Mouse (Mus musculus) stomach, embryonic 14.5 days (tissue): ENCODE results near the gene Pmm1. TPM values are rescaled to one million over a fixed set of nuclear protein-coding genes. Genes with fewer than 3 reads are reported as not detected.

Experiments used
- ATAC-seq: fragments of 200-750 bp; cut with Nextera tagmentation; 2 replicates; pipeline ENCODE4 v1.8.0; 2017; ENCODE audit warnings: low read depth, moderate TSS enrichment; ENCODE audit not compliant: insufficient number of reproducible peaks, insufficient read depth, low FRiP score
- H3K27ac ChIP-seq: fragments of 300-500 bp; sonication (generic); 2 replicates; pipeline ENCODE4 v1.5.1; 2014; ENCODE audit warnings: mild to moderate bottlenecking, low read length, moderate library complexity, mixed read lengths
- H3K27me3 ChIP-seq: fragments of 300-500 bp; sonication (generic); 2 replicates; pipeline ENCODE4 v1.6.1; 2014; ENCODE audit warnings: low read length, control low read depth, mixed read lengths; ENCODE audit not compliant: control insufficient read depth, insufficient read depth
- H3K36me3 ChIP-seq: fragments of 300-500 bp; sonication (generic); 2 replicates; pipeline ENCODE4 v1.6.1; 2014; ENCODE audit warnings: mild to moderate bottlenecking, control low read depth, low read length, moderate library complexity, mixed read lengths; ENCODE audit not compliant: control insufficient read depth, insufficient read depth
- H3K4me1 ChIP-seq: fragments of 300-500 bp; sonication (generic); 2 replicates; pipeline ENCODE4 v1.6.1; 2014; ENCODE audit warnings: low read length, control low read depth, mixed read lengths; ENCODE audit not compliant: control insufficient read depth, insufficient read depth
- H3K4me2 ChIP-seq: fragments of 300-500 bp; sonication (generic); replicated peaks from 2 replicates; pipeline ENCODE4 v1.6.1; 2014; ENCODE audit warnings: low read depth, low read length, control low read depth
- H3K4me3 ChIP-seq: fragments of 300-500 bp; sonication (generic); 2 replicates; pipeline ENCODE4 v1.5.1; 2014; ENCODE audit warnings: low read depth, low read length, control low read depth
- H3K9ac ChIP-seq: fragments of 300-500 bp; sonication (generic); replicated peaks from 2 replicates; pipeline ENCODE4 v1.6.1; 2014; ENCODE audit warnings: low read depth, mild to moderate bottlenecking, control low read depth, low read length, moderate library complexity, mixed read lengths
- H3K9me3 ChIP-seq: fragments of 300-500 bp; sonication (generic); 2 replicates; pipeline ENCODE4 v1.6.1; 2016; ENCODE audit warnings: low read depth, low read length, control low read depth; ENCODE audit not compliant: control insufficient read depth
- WGBS: fragments of 180-500 bp; shearing (Covaris S2); extraction: QIAGEN DNeasy Blood & Tissue Kit; methylation state at CpG from one replicate; pipeline ENCODE4 v1.1.7; 2014; 5-methylcytosine and 5-hydroxymethylcytosine counted together
- polyA plus RNA-seq: library from polyadenylated mRNA; unstranded; fragments of >200 nt; fragmentation: Nextera tagmentation; extraction: Ambion mirVana; gene quantifications from 2 replicates; pipeline ENCODE4 v1.2.1, GENCODE M21; 2014

Pmm1 gene
- polyA plus RNA-seq, 1 experiment from 2014 or later, result 37.2 TPM

GRCm38 (mm10) chr15:81952310-81952709, 8.4 kb downstream of the Pmm1 start:
- Histone ChIP-seq H3K9me3 (no peaks in the 10 kb centered on the region), H3K27me3 (no peaks in the 10 kb centered on the region), H3K27ac (no peak overlapping the region), H3K4me3 (no peak overlapping the region), H3K36me3 (peaks cover 14% of the 10 kb centered on the region), H3K4me2 (no peak overlapping the region), H3K4me1 (no peaks in the 10 kb centered on the region), H3K9ac (no peak overlapping the region)
- WGBS, result 82% methylated on average over 4 of the region's 4 CpGs
- no peak for ATAC-seq

GRCm38 (mm10) chr15:81951159-81951558, 9.6 kb downstream of the Pmm1 start:
- Histone ChIP-seq H3K4me3 (no peak overlapping the region), H3K9ac (no peak overlapping the region), H3K4me1 (no peaks in the 10 kb centered on the region), H3K27ac (no peak overlapping the region), H3K36me3 (peaks cover 14% of the 10 kb centered on the region), H3K4me2 (no peak overlapping the region), H3K27me3 (no peaks in the 10 kb centered on the region), H3K9me3 (no peaks in the 10 kb centered on the region)
- 80% methylated on average over 9 of the region's 9 CpGs for WGBS
- ATAC-seq, result no peak

DNA sequence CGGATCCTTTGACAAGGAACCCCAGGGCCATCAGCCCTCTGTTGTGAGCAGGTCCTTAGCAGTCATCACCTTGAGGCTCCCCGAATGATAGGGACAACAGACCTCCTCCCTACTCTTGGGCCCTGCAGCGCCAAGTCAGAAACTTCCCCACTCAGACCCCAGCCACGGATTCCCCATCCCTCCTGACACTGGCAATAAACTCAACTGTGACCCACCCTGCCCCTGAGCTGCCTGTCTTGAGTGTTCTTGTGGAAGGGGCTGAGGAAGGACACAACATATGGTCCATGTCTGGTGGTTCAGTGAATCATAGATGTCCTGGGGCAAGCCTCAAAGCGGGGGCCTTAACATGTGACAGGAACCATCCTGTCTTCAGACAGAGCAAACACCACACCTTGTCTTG, 10.0 kb downstream of the Pmm1 start:
- Histone ChIP-seq H3K27me3 (no peaks in the 10 kb centered on the region), H3K9me3 (no peaks in the 10 kb centered on the region), H3K4me3 (no peak overlapping the region), H3K9ac (no peak overlapping the region), H3K4me2 (no peak overlapping the region), H3K27ac (no peak overlapping the region), H3K4me1 (no peaks in the 10 kb centered on the region), H3K36me3 (peaks cover 14% of the 10 kb centered on the region)
- ATAC-seq, result no peak
- 65% methylated on average over 5 of the region's 5 CpGs for WGBS

- no peaks in the 10 kb centered on the region for H3K4me1 ChIP-seq
- H3K4me2 ChIP-seq, result no peak overlapping the region
- no peak overlapping the region for H3K27ac ChIP-seq
- no peak overlapping the region for H3K4me3 ChIP-seq
- H3K36me3 ChIP-seq, result peaks cover 8% of the 10 kb centered on the region
- no peak for ATAC-seq
- 70% methylated on average over 11 of the region's 11 CpGs for WGBS
- H3K9me3 ChIP-seq, result no peaks in the 10 kb centered on the region
- no peaks in the 10 kb centered on the region for H3K27me3 ChIP-seq
- no peak overlapping the region for H3K9ac ChIP-seq
These were observed 11.1 kb downstream of the Pmm1 start for GRCm38 (mm10) chr15:81949476-81950131.

GRCm38 (mm10) chr15:81949076-81949475, 11.7 kb downstream of the Pmm1 start:
- no peak for ATAC-seq
- WGBS, result 86% methylated on average over 10 of the region's 10 CpGs
- Histone ChIP-seq H3K36me3 (peaks cover 8% of the 10 kb centered on the region; the same call in 1 of the 2 replicates), H3K9ac (no peak overlapping the region), H3K4me3 (no peak overlapping the region), H3K27ac (no peak overlapping the region), H3K27me3 (no peaks in the 10 kb centered on the region), H3K9me3 (no peaks in the 10 kb centered on the region), H3K4me2 (no peak overlapping the region), H3K4me1 (no peaks in the 10 kb centered on the region)

GRCm38 (mm10) chr15:81943176-81943749, 17.5 kb downstream of the Pmm1 start:
- H3K4me1 ChIP-seq, result no peaks in the 10 kb centered on the region
- H3K27me3 ChIP-seq, result no peaks in the 10 kb centered on the region
- WGBS, result 22% methylated on average over 9 of the region's 9 CpGs
- ATAC-seq, result no peak
- H3K9ac ChIP-seq, result no peak overlapping the region
- no peak overlapping the region for H3K27ac ChIP-seq
- no peak overlapping the region for H3K4me3 ChIP-seq
- no peak overlapping the region for H3K4me2 ChIP-seq
- no peaks in the 10 kb centered on the region for H3K36me3 ChIP-seq
- H3K9me3 ChIP-seq, result no peaks in the 10 kb centered on the region

DNA sequence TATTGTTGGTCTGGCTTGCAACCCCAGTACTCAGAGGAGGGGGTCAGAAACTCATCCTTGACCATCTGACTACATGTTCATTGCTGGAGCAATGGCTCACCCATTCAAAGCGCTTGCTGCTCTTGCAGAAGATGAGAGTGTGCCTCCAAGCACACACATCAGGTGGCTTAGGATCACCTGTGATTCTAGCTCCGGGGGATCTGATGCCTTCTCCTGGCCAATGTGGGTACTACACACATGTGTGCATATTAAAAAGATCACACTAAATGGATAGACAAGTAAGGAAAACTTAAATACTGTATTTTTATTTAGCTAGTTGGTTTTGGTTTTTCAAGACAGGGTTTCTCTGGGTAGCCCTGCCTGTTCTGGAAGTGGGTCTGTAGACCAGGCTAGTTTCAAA, 19.7 kb downstream of the Pmm1 start:
- Histone ChIP-seq H3K27ac (no peak overlapping the region), H3K9me3 (no peaks in the 10 kb centered on the region), H3K9ac (no peak overlapping the region), H3K4me3 (no peak overlapping the region), H3K4me1 (peaks cover 12% of the 10 kb centered on the region; the same call in 1 of the 2 replicates), H3K27me3 (no peaks in the 10 kb centered on the region), H3K36me3 (no peaks in the 10 kb centered on the region), H3K4me2 (no peak overlapping the region)
- WGBS, result 90% methylated on average over 2 of the region's 2 CpGs
- no peak for ATAC-seq

DNA sequence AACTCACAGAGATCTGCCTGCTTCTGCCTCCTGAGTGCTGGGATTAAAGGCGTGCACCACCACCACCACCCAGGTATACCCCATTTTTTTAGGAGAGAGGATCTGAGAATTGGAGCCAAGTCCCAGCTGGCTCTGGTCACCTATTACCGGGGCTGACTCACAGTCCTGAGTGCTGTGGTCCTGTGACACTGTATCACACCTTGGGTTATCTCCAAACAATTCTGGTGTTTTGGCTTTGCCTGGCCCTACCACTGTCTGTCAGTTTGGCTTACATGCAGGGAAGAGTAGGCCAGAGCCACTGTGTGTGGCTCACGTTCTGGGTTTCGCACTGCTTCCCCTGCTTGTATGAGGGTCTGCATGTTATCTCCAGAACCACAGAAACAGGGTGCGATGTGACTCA, 20.5 kb downstream of the Pmm1 start:
- Histone ChIP-seq H3K9ac (no peak overlapping the region), H3K27ac (no peak overlapping the region), H3K9me3 (no peaks in the 10 kb centered on the region), H3K4me1 (peaks cover 12% of the 10 kb centered on the region; the same call in 1 of the 2 replicates), H3K4me2 (no peak overlapping the region), H3K4me3 (no peak overlapping the region), H3K27me3 (no peaks in the 10 kb centered on the region), H3K36me3 (no peaks in the 10 kb centered on the region)
- no peak for ATAC-seq
- WGBS, result 91% methylated on average over 5 of the region's 5 CpGs

DNA sequence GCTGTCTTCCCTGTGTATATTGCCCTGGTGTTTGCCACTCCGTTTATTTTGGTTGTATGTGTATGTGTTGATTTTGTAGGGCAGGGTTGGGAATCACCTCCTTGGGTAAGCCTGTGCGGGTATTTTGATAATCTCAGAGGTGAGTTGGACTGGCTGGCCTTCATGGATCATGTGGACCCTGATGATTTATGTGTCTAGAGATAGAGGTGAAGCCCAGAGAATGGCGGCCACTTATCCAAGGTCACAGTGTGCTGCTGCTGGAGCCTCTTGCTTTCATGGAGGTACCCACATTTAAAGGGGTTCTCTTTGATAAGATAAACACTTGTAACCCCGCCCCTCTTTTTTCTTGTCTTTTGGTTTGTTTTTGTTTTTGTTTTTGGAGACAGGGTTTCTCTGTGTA, 21.0 kb downstream of the Pmm1 start:
- Histone ChIP-seq H3K4me1 (peaks cover 12% of the 10 kb centered on the region; the same call in 1 of the 2 replicates), H3K36me3 (no peaks in the 10 kb centered on the region), H3K9me3 (no peaks in the 10 kb centered on the region), H3K27ac (no peak overlapping the region), H3K9ac (no peak overlapping the region), H3K27me3 (no peaks in the 10 kb centered on the region), H3K4me3 (no peak overlapping the region), H3K4me2 (no peak overlapping the region)
- 80% methylated on average over 4 of the region's 4 CpGs for WGBS
- no peak for ATAC-seq
